Mouse (Mus musculus) MEL-GATA-1-ER (cell line): ENCODE measurements around the gene Lrch3.
"Not testable (repeated sequence)": the region's sequence is repeated elsewhere in the genome, so short reads cannot be mapped to it uniquely, and the experiment has no call there.

ENCODE experiments used
- DNase-seq: peaks from one replicate; pipeline ENCODE4 v3.0.0-alpha.2; 2012; ENCODE audit warnings: low read depth; ENCODE audit errors: extremely low read depth

Gene Lrch3

DNA sequence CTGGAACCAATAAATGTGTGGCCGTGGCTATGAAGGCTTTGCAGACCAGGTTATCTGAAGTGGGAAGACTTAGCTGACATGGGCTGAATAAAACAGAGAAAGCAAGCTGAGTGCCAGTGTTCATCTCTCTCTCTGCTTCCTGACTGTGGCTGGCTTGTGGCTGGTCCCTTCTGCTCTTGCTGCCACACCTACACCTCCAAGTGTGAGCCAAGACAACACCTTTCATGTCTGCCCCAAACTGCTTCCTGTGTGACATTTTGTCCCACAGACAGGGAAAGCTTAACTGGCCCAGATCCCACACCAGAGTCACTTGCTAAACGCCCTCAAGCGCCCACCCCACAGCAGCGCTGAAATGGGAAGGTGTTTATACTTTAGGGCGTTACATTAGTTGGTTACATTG lies 139.2 kb downstream of the Lrch3 start:
- no peak for DNase-seq

DNA sequence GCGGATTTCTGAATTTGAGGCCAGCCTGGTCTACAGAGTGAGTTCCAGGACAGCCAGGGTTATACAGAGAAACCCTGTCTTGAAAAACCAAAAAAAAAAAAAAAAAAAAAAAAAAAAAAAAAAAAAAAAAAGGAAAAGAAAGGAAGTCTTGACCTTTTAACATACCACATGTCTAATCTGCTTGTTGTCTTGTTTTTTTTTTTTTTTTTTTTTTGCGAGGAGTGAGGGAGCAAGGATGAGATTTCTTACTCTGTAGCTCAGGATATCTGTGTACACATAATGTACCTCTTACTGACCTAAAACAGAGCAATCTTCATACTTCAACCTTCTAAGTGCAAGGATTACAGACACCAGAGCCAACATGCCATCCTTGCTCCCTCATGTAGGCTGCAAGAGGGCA lies 141.0 kb downstream of the Lrch3 start:
- not testable (repeated sequence) for DNase-seq

DNA sequence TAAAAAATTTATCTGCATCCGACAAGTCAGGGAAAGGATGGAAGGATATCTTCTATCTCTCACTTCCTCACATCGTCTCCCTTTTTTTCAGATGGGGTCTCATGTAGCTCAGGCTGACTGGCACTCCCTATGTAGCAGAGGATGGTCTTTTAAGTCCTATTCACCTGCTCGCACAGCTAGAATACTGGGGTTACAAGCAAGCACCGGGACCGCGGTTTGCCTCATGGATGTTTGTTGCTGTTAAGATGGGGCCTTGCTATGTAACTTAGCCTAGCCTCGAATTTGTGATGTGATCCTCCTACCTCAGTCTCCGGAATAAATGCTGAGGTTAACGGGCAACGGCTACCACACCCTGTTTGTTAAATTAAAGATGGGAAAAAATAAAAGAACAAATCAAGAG lies 141.8 kb downstream of the Lrch3 start:
- peak; percentile 49 for DNase-seq

DNA sequence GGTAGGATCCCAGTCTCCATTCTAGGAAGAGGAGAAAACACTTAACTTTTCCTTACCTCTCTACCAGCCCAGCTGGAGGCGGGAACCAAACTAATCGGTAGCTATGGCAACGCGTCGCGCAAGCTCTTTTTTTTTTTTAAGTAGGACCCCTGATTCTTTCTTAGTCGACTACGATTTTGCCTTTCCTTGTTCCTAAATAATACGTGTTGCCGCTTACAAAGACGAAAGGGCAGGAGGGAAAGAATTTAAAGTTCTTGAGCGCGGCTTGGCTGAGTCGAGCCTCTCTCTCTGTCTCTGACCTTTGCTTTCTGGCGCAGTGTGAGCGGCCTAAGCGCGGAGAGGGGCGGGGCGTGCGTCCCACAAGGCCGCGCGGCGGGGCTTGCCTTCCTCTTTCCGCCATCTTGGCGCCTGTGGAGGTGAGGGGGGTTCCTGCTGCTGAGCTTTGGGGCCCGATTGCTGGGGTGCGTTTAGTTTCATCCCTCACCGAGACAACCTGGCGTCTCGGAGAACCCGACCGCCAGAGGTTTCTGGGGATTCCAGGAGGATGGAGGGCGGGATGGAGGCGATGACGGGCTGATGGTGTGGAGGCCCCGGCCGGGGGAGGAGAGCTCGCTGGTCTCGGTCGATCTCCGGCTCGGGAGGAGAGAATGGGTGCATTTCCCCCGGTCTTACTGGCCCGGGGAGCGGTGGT lies 142.3 kb downstream of the Lrch3 start, which contains the start of the genes Iqcg and Rpl35a:
TSS of gene Iqcg (minus strand) at position 124 of the 691 bp plus-strand sequence.
TSS of gene Rpl35a (plus strand) at position 359 of the 691 bp plus-strand sequence.
- peak; percentile 74 for DNase-seq

DNA sequence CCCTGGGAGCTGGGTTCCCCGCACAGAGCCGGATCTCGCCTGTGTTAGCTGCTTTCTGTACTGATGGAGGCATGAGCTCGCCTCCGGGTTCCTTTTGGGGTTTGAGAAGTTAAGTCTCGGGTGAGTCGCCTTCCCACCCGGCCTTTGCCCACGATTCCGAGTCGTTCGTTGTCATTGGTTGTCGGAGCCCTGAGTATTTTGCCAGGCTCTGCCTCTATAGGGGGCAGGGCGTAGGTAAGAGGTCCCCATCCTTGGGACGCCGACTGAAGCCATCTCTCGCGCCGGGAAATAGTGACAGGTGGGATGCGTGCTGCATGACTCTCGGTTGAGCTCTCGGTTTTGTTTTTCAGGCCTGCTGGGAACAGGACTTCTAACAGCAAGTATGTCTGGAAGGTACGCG lies 142.9 kb downstream of the Lrch3 start:
- peak; percentile 21 for DNase-seq

DNA sequence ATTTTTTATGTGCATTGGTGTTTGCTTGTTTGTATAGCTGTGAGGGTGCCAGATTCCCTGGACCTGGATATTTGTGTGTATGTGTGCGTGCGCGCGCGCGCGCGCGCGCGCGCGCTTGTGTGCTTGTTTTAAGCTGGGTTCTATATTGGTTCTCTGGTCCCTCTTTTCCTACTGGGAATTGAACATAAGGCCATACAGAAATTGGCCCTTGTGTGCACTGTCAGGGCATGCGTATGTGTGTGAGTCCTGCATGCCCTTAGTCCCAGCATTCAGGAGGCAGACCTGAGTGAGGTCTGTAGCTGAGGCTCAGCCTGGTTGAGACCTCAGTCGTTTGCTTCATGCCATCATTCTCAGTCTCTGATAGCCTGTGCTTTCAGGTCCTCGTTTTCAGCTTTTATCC lies 144.1 kb downstream of the Lrch3 start:
- DNase-seq: peak; percentile 11

DNA sequence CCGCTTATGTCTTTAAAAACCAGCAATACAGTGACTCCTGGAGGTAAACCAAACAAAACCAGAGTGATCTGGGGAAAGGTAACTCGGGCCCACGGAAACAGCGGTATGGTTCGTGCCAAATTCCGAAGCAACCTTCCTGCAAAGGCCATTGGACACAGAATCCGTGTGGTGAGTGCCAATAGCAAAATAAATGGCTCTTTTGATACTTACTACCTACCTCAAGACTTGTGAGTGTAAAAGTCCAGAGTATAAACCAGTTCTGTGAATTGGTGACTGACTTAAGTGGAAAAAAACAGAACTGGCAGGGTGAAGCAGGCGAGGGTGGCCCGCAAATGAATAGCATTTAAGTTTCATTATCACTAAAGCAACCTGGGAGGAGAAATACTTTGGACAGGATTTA lies 144.8 kb downstream of the Lrch3 start:
- not testable (repeated sequence) for DNase-seq

DNA sequence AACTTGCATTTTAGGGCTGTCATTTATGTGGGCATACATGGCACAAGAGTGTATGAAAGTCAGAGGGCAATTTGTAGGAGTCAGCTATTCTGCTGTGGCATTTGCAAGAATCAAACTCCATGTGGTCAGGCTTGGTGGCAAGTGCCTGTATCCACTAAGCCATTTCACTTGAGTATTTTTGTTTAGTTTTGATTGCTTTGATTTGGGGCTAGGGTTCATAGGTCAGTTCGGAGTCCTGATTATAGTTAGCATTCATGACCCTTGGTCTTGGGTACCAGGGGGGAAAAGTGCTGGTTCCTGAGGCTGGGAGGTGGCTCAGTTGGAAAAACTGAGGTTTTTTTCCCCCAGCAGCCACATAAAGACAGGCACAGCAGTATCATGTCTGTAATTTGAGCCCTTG lies 145.6 kb downstream of the Lrch3 start:
- DNase-seq: no peak

DNA sequence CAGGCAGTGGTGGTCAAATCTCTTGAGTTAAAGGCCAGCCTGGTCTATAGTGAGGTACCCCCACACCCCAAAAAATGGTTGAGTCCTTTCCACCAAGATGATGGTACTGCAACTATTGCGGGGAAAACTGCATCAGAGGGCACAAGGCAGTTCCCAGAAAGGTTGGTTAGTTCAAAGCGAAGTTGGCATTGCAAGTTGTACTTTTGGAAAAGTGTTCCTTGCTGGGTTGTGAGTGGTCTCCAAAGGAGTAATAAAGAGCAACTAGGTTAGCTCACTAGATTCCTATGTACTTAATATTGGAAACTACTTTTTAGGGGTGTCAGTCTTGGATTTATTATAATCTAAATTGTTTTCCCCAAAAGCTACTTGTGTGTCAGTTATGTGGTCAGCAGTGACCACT lies 147.0 kb downstream of the Lrch3 start:
- DNase-seq: peak; percentile 21

DNA sequence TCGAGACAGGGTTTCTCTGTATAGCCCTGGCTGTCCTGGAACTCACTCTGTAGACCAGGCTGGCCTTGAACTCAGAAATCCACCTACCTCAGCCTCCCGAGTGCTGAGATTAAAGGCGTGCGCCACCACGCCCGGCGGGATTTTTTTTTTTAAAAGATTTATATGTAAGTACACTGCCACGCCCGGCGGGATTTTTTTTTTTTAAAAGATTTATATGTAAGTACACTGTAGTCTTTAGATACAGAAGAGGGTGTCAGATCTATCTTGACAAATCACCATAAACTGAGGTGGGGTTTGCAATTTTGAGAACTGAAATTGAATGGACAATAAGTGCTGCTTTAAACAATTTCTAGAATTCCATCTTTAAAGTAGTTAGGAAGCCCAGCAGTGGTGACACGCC lies 147.5 kb downstream of the Lrch3 start:
- DNase-seq: peak; percentile 27

DNA sequence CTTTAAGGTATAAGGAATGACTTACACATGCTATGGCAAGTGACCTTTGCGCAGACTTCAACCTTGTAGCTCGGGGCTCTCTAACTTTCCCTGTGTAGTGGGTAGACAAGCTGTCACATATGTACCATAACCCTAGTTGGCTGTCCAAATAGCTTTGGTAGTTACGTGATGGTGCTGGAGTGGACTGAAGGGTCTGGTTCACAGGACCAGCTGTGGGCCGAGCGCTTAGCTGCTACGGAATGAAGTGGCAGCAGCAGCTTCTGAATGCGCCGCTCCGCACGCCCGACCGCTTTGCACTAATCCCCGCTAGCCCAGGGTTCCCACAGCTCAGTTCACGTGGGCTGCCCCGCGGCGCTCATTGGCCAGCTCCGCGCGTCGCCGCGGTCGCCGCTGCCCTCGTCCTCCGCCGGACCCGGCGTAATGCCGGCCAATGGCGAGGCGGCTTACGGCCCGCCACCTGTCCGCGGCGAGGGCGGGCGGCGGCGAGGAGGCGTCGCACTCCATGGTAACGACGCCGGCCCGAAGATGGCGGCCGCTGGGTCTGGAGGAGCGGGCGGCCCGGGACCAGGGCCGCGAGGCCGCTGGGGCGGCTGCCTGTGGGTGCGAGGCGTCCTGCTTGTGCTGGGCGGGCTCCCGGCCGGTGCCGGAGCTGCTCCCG lies 148.3 kb downstream of the Lrch3 start, which contains the start of gene Lmln:
TSS of gene Lmln (plus strand) at position 498 of the 658 bp plus-strand sequence.
- DNase-seq: peak; percentile 83

DNA sequence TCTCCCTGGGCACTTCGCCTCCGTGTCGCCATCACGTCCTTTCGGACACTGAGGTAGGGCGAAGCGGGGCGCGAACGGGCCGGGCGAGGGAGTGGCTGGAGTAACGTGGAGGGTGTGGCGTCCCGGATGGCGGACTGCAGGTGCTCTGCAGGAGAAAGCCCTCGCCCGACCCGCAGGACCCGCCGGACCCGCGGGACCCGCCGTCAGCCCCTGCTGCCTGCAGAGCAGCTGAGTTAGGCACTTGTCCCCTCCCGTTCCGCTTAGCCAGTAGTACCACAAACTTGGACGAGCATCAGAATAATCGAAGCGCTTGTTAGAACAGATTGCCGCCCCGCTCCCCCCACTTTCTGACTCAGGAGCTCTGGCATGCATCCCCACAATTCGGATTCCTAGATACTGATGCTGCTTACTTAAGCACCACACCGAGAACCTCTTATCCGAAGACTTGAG lies 148.8 kb downstream of the Lrch3 start:
- DNase-seq: no peak

DNA sequence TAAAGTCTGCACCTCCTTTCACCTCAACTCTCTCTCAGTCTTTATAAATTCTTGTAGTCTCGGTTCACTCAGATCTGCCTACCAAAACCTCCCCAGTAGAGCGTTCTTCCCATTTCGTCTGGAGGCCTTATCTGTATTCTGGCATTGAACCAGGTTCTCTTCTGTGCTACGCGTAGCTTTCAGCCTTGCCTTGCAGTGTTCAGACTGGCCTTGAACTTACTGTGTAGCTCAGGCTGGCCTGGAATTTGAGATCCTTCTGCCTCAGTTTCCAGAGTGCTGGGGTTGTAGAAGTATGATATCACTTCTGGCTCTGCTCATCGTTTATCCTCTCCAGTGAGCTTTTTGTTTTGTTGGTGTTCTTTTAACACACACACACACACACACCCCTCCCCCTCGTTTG lies 149.4 kb downstream of the Lrch3 start:
- DNase-seq: peak; percentile 87

DNA sequence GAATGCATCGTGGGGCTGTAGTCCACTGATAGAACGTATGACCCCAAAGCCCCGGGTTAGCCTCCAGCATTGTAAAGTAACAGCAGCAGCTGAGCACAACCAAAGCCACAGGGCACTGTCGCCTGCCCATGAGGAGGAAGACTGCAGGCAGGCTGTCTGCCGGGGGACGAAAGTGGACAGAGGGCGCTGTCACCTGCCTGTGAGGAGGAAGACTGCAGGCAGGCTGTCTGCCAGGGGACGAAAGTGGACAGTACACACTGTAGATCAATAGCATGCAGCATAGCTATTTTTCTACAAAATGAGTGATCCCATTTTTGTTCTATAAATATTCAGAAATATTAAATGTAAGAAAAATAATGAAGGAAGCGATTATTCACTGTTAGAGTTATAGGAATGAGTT lies 150.7 kb downstream of the Lrch3 start:
- DNase-seq: no peak
